Mouse (Mus musculus): ENCODE measurements at regions not wholly inside any gene's neighbourhood (a gene's known extent, or its start where the extent isn't known, plus 50 kb on each side); places are given as distances from the start of the nearest gene placed in this dataset.

- DNase-seq (ENCODE audit: low spot score in 2 of 2): no peak
Observed at GRCm38 (mm10) chr11:64917301-64917700, 61.5 kb upstream of the Elac2 start.

- no peak for DNase-seq (ENCODE audit: low spot score in 2 of 2)
Observed at GRCm38 (mm10) chr11:64924989-64925388, 53.8 kb upstream of the Elac2 start.

- DNase-seq (ENCODE audit: low spot score in 2 of 2): no peak
Observed at GRCm38 (mm10) chr11:64925970-64926369, 52.9 kb upstream of the Elac2 start.

All from spleen, postnatal 36 days (tissue).